Mouse (Mus musculus) embryo, embryonic 9.5 days (tissue): ENCODE results near the gene Obscn.

Experiments
- DNase-seq: peaks from one replicate; pipeline ENCODE4 v3.0.0-alpha.2; 2017; ENCODE audit errors: extremely low spot score

The Obscn gene

GRCm38 (mm10) chr11:59135904-59136452 is at the start of gene Obscn:
Gene Obscn, minus strand, starts transcription at chr11:59136402.
- no peak for DNase-seq

- DNase-seq = no peak
These were observed 49.3 kb upstream of the Obscn start for GRCm38 (mm10) chr11:59185490-59185889.

- DNase-seq = no peak
These were observed 47.6 kb upstream of the Obscn start for GRCm38 (mm10) chr11:59183821-59184220.

- DNase-seq = no peak
These were observed 46.7 kb upstream of the Obscn start, which contains the start of gene Gjc2 for GRCm38 (mm10) chr11:59182864-59183331. Gene Gjc2, minus strand, starts transcription at chr11:59183213.

GRCm38 (mm10) chr11:59176921-59177320 is 40.7 kb upstream of the Obscn start:
- DNase-seq = no peak

- DNase-seq = no peak
These were observed 40.3 kb upstream of the Obscn start for GRCm38 (mm10) chr11:59176475-59176874.

- no peak for DNase-seq
These were observed 38.1 kb upstream of the Obscn start for GRCm38 (mm10) chr11:59174189-59174838.

- no peak for DNase-seq
These were observed 34.3 kb upstream of the Obscn start for GRCm38 (mm10) chr11:59170549-59170948.

- DNase-seq = no peak
These were observed 33.6 kb upstream of the Obscn start for GRCm38 (mm10) chr11:59169807-59170206.

GRCm38 (mm10) chr11:59165616-59166241 is 29.5 kb upstream of the Obscn start:
- no peak for DNase-seq

- DNase-seq = no peak
These were observed 28.2 kb upstream of the Obscn start for GRCm38 (mm10) chr11:59164384-59164783.

GRCm38 (mm10) chr11:59163255-59164236 is 27.3 kb upstream of the Obscn start, which contains the start of gene Iba57:
Gene Iba57, minus strand, starts transcription at chr11:59163739.
- DNase-seq = peak; percentile 95

GRCm38 (mm10) chr11:59162443-59163254 is 26.4 kb upstream of the Obscn start:
- no peak for DNase-seq

- DNase-seq = no peak
These were observed 25.2 kb upstream of the Obscn start for GRCm38 (mm10) chr11:59161398-59161797.

GRCm38 (mm10) chr11:59159558-59159957 is 23.4 kb upstream of the Obscn start:
- no peak for DNase-seq

GRCm38 (mm10) chr11:59159099-59159498 is 22.9 kb upstream of the Obscn start:
- DNase-seq = no peak

GRCm38 (mm10) chr11:59155900-59156299 is 19.7 kb upstream of the Obscn start:
- no peak for DNase-seq

- DNase-seq = no peak
These were observed 18.0 kb upstream of the Obscn start for GRCm38 (mm10) chr11:59154220-59154619.

- DNase-seq = no peak
These were observed 15.5 kb upstream of the Obscn start for GRCm38 (mm10) chr11:59151729-59152128.

- no peak for DNase-seq
These were observed 13.1 kb upstream of the Obscn start for GRCm38 (mm10) chr11:59149302-59149701.

GRCm38 (mm10) chr11:59142962-59143361 is 6.8 kb upstream of the Obscn start:
- no peak for DNase-seq
